Mouse (Mus musculus): Measurements from ENCODE around the gene Blnk.

Blnk gene

GRCm38 (mm10) chr19:40994057-40994585 is at the start of gene Blnk:
Blnk (minus strand) TSS chr19:40994535.
- peak; percentile 41 to 46 for DNase-seq (ENCODE audit: low spot score in 2 of 2)

- DNase-seq (ENCODE audit: low spot score in 2 of 2), result no peak
These were observed 44.8 kb upstream of the Blnk start for GRCm38 (mm10) chr19:41039110-41039509.

- DNase-seq (ENCODE audit: low spot score in 2 of 2), result no peak
These were observed 41.6 kb upstream of the Blnk start for GRCm38 (mm10) chr19:41035809-41036551.

- no peak for DNase-seq (ENCODE audit: low spot score in 2 of 2)
These were observed 37.5 kb upstream of the Blnk start for GRCm38 (mm10) chr19:41031869-41032268.

- DNase-seq (ENCODE audit: low spot score in 2 of 2), result no peak
These were observed 36.7 kb upstream of the Blnk start for GRCm38 (mm10) chr19:41031009-41031408.

DNA sequence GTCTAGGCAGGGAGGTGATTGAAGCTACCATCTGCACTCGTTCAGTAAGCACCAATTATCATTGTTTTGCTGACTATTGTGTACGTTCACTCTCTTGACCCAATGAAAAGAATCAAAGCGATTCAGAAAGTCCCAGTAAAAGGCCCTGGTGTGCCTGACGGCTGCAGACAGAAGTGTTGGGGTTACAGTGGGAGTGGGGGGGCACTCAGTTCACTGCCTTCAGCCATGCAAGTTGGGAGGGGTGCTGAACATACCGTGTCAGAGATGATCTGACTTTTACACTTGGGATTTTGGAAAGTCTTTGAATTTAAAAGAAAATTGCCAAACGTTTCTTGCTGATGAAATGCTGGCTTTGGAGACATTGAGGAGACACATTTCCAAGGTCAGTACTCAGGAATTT is 35.8 kb upstream of the Blnk start:
- no peak for DNase-seq (ENCODE audit: low spot score in 2 of 2)

DNA sequence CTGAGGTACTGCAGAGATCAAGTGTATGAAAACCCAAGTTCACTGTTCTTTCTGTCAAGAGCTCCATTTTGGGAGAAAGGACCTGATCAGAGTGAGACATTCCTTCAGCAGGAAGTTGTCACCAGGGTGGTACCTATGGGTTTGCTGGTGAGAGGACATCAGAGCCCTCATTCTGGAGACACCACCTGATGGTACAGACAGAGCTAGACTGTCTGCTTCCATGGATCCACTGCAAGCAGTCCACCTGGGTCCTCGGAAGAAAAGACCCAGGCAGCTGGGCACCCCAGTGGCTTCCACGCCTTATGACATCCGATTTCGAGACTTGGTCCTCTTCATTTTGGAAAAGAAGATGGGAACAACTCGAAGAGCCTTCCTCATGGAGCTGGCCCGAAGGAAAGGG is 34.9 kb upstream of the Blnk start, which contains the start of gene Dntt:
Gene Dntt, plus strand, starts transcription at position 57 of the 400 bp plus-strand sequence.
- DNase-seq (ENCODE audit: low spot score in 2 of 2), result no peak

- no peak for DNase-seq (ENCODE audit: low spot score in 2 of 2)
These were observed 33.3 kb upstream of the Blnk start for GRCm38 (mm10) chr19:41027601-41028000.

- no peak for DNase-seq (ENCODE audit: low spot score in 2 of 2)
These were observed 32.7 kb upstream of the Blnk start for GRCm38 (mm10) chr19:41027024-41027423.

GRCm38 (mm10) chr19:41026551-41026950 is 32.2 kb upstream of the Blnk start:
- DNase-seq (ENCODE audit: low spot score in 2 of 2), result no peak

DNA sequence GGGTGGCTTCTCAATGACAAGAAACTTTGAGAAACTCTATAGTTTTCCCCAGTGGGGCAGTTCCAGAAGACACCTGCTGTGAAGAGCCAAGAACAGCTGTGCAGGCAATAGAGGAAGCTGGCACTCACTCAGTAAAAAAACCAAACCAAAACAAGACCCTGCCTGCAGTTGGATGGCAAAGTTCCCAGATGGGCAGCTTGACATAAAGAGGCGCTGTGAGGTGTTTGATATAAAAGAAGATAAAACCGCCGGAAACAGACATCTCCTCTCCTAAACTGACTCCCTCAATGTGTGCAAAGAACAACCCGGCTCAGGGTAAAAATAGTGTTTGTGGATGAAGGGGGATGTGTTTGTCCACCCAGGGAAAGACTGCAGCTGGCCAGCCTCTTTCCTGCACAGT is 27.9 kb upstream of the Blnk start:
- DNase-seq (ENCODE audit: low spot score in 2 of 2), result no peak

DNA sequence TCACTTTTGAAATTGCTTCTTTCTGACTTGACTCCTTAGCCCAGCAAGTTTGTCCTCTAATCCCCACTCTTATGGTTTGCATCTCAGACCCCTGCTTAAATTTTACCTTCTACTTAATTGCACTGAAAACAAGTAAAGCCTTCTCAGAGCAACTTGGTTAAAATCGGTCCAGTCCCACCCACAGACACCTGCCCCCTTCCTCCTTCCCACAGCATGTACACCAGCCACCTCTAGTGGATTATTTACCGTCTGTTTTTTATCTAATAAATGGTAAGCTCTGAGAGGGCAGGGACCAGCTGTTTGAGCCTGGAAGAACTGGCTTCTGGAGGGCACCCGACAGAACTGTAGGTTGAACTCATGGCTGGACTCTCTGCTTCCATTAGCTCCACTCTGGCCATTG is 26.2 kb upstream of the Blnk start:
- DNase-seq (ENCODE audit: low spot score in 2 of 2), result no peak

DNA sequence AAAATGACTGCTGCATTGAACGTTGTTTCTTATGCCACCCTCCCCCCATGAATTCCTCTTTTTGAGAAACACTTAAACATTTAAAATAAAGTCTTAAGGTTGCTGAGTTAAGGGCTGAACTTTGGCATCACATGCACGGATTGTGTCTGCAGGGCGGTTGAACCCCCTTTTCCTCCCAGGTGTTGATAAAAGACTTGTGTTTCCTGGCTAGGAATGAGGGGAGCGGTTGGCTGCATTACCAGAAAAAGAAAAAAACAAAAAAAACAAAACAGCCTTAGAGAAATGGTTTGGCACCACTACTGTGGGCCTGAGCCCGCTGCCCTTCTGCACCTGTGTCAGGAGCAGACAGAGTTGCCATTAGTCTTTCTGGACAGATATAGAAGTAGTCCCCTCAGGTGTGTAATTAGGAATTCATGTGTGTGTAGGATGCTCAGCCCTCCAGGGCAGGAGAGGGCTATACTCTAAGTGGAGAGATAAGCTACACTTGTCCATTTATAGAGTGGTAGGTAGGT is 24.9 kb upstream of the Blnk start:
- DNase-seq (ENCODE audit: low spot score in 2 of 2), result no peak

DNA sequence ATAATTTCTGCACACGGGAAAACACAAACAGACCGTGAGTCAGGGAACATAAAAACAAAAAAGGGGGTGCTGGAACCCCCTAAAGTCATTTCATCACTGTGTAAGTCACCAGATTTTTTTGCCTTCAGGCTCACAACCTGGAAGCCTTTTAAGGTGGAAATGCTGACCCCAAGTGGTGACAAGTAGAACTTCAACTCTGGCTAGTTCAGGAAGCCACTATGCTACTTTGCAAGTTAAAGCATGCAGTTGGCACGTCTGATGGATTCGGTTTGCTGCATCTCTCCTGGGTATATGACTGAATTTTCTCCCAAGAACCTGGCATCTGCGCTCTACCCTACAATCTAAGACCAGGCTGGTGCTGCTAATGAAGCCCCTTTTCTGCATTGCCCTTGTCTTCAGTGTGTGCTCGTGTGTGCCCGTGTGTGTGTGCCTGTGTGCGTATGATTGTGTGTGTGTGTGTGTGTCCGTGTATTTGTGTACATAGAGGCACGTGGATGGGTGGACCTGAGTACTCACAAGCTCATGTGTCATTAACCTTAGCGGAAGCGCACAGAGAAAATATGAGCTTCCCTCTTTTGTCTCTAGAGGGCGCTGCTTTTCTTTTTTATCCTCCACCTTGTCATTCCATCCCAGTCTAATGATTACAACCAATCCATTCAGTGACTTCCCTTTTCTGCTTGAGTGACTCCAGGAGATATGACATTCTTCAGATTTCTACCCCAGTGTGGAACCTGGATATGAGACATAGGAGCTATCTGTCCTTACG is 21.8 kb upstream of the Blnk start:
- no peak for DNase-seq (ENCODE audit: low spot score in 2 of 2)

GRCm38 (mm10) chr19:41014003-41014402 is 19.7 kb upstream of the Blnk start:
- no peak for DNase-seq (ENCODE audit: low spot score in 2 of 2)

DNA sequence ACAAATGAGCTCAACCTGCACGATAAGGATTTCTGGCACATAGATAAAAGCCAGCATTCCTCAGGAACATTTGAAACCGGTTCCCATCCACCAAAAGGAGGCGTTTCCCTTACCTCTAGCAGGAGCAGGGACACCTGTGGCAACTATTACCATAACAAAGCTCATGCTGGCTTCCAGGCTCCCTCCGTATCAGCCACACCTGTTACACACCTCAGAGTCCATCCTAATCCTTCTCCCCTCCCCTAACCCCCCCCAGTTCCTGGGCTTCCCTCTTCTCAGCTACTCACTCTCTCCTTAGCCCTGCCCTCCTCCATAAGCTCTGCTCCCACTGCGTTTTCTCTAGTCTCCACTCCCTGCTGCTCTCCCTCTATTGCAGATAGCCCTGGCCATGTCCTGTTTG is 19.3 kb upstream of the Blnk start:
- no peak for DNase-seq (ENCODE audit: low spot score in 2 of 2)

GRCm38 (mm10) chr19:41011676-41012075 is 17.3 kb upstream of the Blnk start:
- DNase-seq (ENCODE audit: low spot score in 2 of 2), result no peak

DNA sequence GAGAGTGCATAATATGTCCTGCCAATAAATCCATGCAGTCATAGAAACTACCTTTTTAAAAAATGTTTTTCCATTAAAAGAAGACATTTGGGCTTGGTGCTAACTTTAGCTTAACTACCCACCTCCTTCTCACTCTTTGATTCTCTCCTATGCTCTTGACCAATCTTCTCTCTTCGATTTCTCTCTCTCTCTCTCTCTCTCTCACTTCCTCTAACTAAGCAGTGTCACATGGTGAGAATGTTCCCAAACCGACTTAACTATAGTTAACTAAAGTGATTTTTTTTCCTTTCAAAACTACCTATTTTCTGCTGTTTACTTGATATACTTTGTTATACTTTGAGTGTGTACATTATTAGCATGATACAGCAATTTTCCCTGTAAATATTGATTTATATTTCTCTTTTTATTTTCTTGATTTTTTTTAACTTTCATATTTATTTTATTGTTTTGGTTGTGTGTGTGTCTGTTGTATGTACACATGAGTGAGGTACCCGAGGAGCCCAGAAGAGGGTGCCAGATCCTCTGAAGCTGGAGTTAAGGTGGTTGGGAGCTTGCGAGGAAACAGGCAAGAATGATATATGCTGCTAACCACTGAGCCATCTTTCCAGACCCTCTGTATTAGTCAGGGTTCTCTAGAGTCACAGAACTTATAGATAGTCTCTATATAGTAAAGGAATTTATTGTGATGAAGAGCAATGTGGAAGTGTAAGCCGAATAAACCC is 14.5 kb upstream of the Blnk start:
- DNase-seq (ENCODE audit: low spot score in 2 of 2), result no peak

DNA sequence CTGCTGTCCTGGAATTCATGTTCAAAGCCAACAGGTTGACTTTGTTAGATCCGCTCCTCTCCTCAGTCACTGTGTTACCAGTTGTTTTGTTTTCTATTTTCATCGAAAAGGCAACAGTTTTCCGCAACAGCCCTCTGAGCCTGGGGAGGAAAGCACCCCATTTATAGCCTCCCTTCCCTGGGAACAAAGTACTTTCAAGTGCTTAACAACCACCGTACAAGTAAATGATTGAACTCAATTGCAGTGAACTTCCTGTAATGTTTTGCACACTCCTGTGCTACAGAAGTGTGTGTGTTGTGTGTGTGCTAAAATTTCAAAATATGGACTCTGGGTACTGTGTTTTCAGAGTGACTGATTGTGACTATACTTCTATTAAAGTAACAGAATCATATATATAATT is 13.4 kb upstream of the Blnk start:
- no peak for DNase-seq (ENCODE audit: low spot score in 2 of 2)

GRCm38 (mm10) chr19:41007326-41007725 is 13.0 kb upstream of the Blnk start:
- DNase-seq (ENCODE audit: low spot score in 2 of 2), result no peak

- no peak for DNase-seq (ENCODE audit: low spot score in 2 of 2)
These were observed 12.3 kb upstream of the Blnk start for GRCm38 (mm10) chr19:41006621-41007020.

- DNase-seq (ENCODE audit: low spot score in 2 of 2), result no peak
These were observed 9.5 kb upstream of the Blnk start for GRCm38 (mm10) chr19:41003694-41004315.

Data from urinary bladder, adult 18-20 months (tissue).